Mouse (Mus musculus): Measurements from ENCODE around the gene Zfhx3. TPM values are rescaled to one million over a fixed set of nuclear protein-coding genes. Genes with fewer than 3 reads are reported as not detected.

The Zfhx3 gene
- polyA plus RNA-seq, 1 experiment from 2014 or later, result 2.4 TPM

GRCm38 (mm10) chr8:108536911-108537351 lies 594.5 kb downstream of the Zfhx3 start:
- H3K9me3 ChIP-seq (ENCODE audit: control insufficient read depth), result no peaks in the 10 kb centered on the region
- no peak for ATAC-seq
- H3K4me3 ChIP-seq (ENCODE audit: low read depth, low read length), result no peak overlapping the region
- H3K4me2 ChIP-seq (replicated peaks; ENCODE audit: low read depth), result no peak overlapping the region
- no peaks in the 10 kb centered on the region for H3K4me1 ChIP-seq (replicated peaks; ENCODE audit: control insufficient read depth, insufficient read depth, low read length)
- H3K27me3 ChIP-seq (replicated peaks; ENCODE audit: control insufficient read depth, insufficient read depth, low read length), result no peaks in the 10 kb centered on the region
- H3K36me3 ChIP-seq (ENCODE audit: control insufficient read depth, insufficient read depth), result no peaks in the 10 kb centered on the region
- H3K9ac ChIP-seq (ENCODE audit: low read depth, low read length), result no peak overlapping the region
- no peak overlapping the region for H3K27ac ChIP-seq (ENCODE audit: low read depth, low read length)
- TF ChIP-seq CTCF (IDR thresholded peaks at IDR 0.05; ENCODE audit: low read depth), result no peak
- 66% methylated on average over 15 of the region's 15 CpGs for WGBS

DNA sequence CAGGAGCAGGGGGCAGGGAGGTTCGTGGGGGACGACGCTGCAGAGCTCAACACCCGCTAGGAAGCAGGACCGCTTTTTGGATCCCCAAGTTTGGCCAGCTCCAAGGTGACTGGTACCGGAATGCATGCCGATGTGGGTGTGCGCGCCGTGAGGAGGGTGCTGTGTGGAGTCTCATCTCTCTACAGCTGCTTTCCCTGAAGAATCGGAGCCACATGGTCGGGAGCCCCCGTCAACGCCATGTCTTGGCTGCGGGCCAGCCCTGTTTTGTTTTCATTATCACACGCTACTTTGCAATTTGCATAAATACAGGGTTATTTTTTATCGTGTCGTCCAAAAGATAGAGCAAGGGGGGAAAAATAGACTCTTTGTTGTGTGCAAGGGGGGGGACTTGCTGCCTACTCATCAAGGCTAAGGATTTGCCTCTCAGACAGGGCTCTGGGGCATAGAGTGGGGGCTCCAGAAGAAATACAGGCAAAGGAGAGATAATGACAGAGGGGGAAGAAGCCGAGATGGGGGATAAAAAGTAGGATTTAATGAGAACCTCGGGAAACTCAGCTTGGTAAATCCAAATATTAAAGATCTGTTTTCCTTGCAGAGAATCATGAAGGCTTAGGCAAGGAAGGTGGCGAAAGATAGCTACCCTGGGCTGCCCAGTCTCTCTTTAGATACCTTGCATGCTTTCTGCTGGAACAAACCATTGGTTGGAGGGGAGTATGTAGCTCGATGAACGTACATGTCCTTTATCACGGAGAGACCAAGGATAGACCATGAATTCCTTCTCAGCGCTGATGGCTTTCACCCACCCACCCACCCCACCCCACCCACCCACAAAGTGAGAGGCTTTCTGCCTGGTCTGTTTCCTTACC lies 595.5 kb downstream of the Zfhx3 start:
- no peak overlapping the region for H3K4me3 ChIP-seq (ENCODE audit: low read depth, low read length)
- 80% methylated on average over 25 of the region's 25 CpGs for WGBS
- no peaks in the 10 kb centered on the region for H3K36me3 ChIP-seq (ENCODE audit: control insufficient read depth, insufficient read depth)
- no peak overlapping the region for H3K4me2 ChIP-seq (replicated peaks; ENCODE audit: low read depth)
- no peaks in the 10 kb centered on the region for H3K4me1 ChIP-seq (replicated peaks; ENCODE audit: control insufficient read depth, insufficient read depth, low read length)
- ATAC-seq, result no peak
- H3K27ac ChIP-seq (ENCODE audit: low read depth, low read length), result no peak overlapping the region
- no peak overlapping the region for H3K9ac ChIP-seq (ENCODE audit: low read depth, low read length)
- TF ChIP-seq CTCF (IDR thresholded peaks at IDR 0.05; ENCODE audit: low read depth), result no peak
- H3K9me3 ChIP-seq (ENCODE audit: control insufficient read depth), result no peaks in the 10 kb centered on the region
- no peaks in the 10 kb centered on the region for H3K27me3 ChIP-seq (replicated peaks; ENCODE audit: control insufficient read depth, insufficient read depth, low read length)

- ATAC-seq, result no peak
- whole genome bisulfite sequencing, result 55% methylated on average over 8 of the region's 8 CpGs
- no peaks in the 10 kb centered on the region for H3K27me3 ChIP-seq (replicated peaks; ENCODE audit: control insufficient read depth, insufficient read depth, low read length)
- H3K27ac ChIP-seq (ENCODE audit: low read depth, low read length), result no peak overlapping the region
- no peak overlapping the region for H3K9ac ChIP-seq (ENCODE audit: low read depth, low read length)
- no peak overlapping the region for H3K4me3 ChIP-seq (ENCODE audit: low read depth, low read length)
- no peak overlapping the region for H3K4me2 ChIP-seq (replicated peaks; ENCODE audit: low read depth)
- H3K9me3 ChIP-seq (ENCODE audit: control insufficient read depth), result no peaks in the 10 kb centered on the region
- no peaks in the 10 kb centered on the region for H3K4me1 ChIP-seq (replicated peaks; ENCODE audit: control insufficient read depth, insufficient read depth, low read length)
- H3K36me3 ChIP-seq (ENCODE audit: control insufficient read depth, insufficient read depth), result no peaks in the 10 kb centered on the region
- TF ChIP-seq CTCF (IDR thresholded peaks at IDR 0.05; ENCODE audit: low read depth), result no peak
Measured at GRCm38 (mm10) chr8:108538929-108539555, 596.6 kb downstream of the Zfhx3 start.

DNA sequence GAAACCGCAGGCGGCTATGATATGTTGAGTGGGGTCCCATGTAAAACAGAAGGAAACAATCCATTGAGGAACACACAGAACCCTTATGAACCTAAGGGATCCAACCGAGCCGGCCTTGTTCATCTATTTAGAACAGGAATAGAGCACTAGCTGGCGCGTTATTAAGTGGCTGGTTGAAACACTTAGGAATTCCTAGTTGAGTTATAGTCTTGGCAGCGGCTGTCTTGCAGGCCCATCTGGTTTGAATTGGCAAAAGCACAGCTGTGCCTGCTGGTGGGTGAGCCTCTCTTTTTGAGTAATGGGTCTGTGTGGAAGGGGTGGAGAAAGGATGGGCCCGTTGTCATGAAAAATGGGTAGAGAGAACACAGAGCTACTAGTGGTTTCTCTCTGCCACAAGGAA lies 610.1 kb downstream of the Zfhx3 start:
- H3K27me3 ChIP-seq (replicated peaks; ENCODE audit: control insufficient read depth, insufficient read depth, low read length), result no peaks in the 10 kb centered on the region; the same call in 1 of the 2 replicates
- ATAC-seq, result no peak
- WGBS, result 62% methylated on average over 8 of the region's 8 CpGs
- no peak overlapping the region for H3K27ac ChIP-seq (ENCODE audit: low read depth, low read length)
- no peak overlapping the region for H3K4me3 ChIP-seq (ENCODE audit: low read depth, low read length)
- H3K4me2 ChIP-seq (replicated peaks; ENCODE audit: low read depth), result no peak overlapping the region
- no peaks in the 10 kb centered on the region for H3K4me1 ChIP-seq (replicated peaks; ENCODE audit: control insufficient read depth, insufficient read depth, low read length)
- no peak overlapping the region for H3K9ac ChIP-seq (ENCODE audit: low read depth, low read length)
- no peaks in the 10 kb centered on the region for H3K9me3 ChIP-seq (ENCODE audit: control insufficient read depth)
- TF ChIP-seq CTCF (IDR thresholded peaks at IDR 0.05; ENCODE audit: low read depth), result no peak
- H3K36me3 ChIP-seq (ENCODE audit: control insufficient read depth, insufficient read depth), result no peaks in the 10 kb centered on the region

DNA sequence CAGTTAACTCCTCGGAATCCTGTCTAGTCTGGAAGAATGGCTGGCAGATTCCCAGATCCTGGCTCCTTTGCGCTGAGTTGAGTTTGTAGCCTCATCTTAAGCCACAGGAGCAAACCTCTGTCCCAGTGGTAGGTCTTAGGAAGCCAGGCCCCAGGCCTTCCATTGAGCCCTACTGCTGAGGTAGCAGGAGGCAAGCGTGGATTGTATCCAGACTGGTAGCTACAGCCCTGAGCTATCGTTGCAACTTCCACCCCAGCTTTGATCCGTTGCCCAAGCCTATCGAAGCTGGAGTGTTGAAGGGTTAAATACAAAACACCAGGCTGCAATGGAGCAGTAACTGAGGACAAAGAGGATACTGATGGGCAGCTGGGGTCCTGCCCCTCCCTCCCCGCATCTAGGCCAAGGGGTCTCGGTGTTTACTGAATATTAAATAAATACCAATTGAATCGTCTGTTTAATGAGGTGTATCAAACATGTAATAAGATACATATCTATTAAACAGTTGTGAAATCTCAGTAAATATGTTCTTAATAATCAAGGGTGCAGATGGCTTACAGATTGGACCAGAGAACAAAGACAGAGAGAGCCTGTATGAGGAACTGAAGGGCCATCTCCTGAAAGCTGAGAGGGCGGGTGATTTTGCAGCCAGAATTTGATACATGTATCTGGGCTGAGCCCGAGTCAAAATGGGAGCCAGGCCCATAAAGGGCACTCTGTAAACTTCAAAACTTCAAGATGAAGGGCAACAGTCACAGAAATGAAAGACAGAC lies 611.5 kb downstream of the Zfhx3 start:
- Histone ChIP-seq H3K9me3 (ENCODE audit: control insufficient read depth) (no peaks in the 10 kb centered on the region), H3K9ac (ENCODE audit: low read depth, low read length) (no peak overlapping the region), H3K27me3 (replicated peaks; ENCODE audit: control insufficient read depth, insufficient read depth, low read length) (no peaks in the 10 kb centered on the region; the same call in 1 of the 2 replicates), H3K4me1 (replicated peaks; ENCODE audit: control insufficient read depth, insufficient read depth, low read length) (no peaks in the 10 kb centered on the region), H3K27ac (ENCODE audit: low read depth, low read length) (no peak overlapping the region), H3K4me2 (replicated peaks; ENCODE audit: low read depth) (no peak overlapping the region), H3K4me3 (ENCODE audit: low read depth, low read length) (no peak overlapping the region), H3K36me3 (ENCODE audit: control insufficient read depth, insufficient read depth) (no peaks in the 10 kb centered on the region)
- WGBS, result 84% methylated on average over 11 of the region's 11 CpGs
- TF ChIP-seq CTCF (IDR thresholded peaks at IDR 0.05; ENCODE audit: low read depth), result no peak
- no peak for ATAC-seq

All from intestine, postnatal 0 days (tissue).